Mouse (Mus musculus) midbrain, embryonic 11.5 days (tissue): ENCODE measurements around the gene Bfsp2. TPM values are rescaled to one million over a fixed set of nuclear protein-coding genes. Genes with fewer than 3 reads are reported as not detected.
A peak's percentile ranks its signal among the peaks of the same experiment; 100 is the strongest.

Experiments used
- ATAC-seq: fragments of 200-750 bp; cut with Nextera tagmentation; 2 replicates; pipeline ENCODE4 v1.8.0; 2017; ENCODE audit warnings: moderate TSS enrichment, moderate library complexity; ENCODE audit not compliant: low FRiP score
- DNase-seq: peaks from one replicate; pipeline ENCODE4 v3.0.0; 2015; ENCODE audit warnings: low spot score; ENCODE audit errors: missing footprints
- H3K27ac ChIP-seq: fragments of 300-500 bp; sonication (generic); 2 replicates; pipeline ENCODE4 v1.5.1; 2014; ENCODE audit warnings: low read depth, low read length
- H3K27me3 ChIP-seq: fragments of 300-500 bp; sonication (generic); 2 replicates; pipeline ENCODE4 v1.6.1; 2014; ENCODE audit warnings: mild to moderate bottlenecking, low read length, moderate library complexity, mixed read lengths; ENCODE audit not compliant: control insufficient read depth, insufficient read depth
- H3K36me3 ChIP-seq: fragments of 300-500 bp; sonication (generic); 2 replicates; pipeline ENCODE4 v1.6.1; 2014; ENCODE audit warnings: mild to moderate bottlenecking, low read length, moderate library complexity, mixed read lengths; ENCODE audit not compliant: control insufficient read depth, insufficient read depth
- H3K4me1 ChIP-seq: fragments of 300-500 bp; sonication (generic); 2 replicates; pipeline ENCODE4 v1.6.1; 2014; ENCODE audit warnings: low read length; ENCODE audit not compliant: control insufficient read depth, insufficient read depth
- H3K4me2 ChIP-seq: fragments of 300-500 bp; sonication (generic); 2 replicates; pipeline ENCODE4 v1.6.1; 2014; ENCODE audit warnings: mild to moderate bottlenecking, moderate library complexity
- H3K4me3 ChIP-seq: fragments of 300-500 bp; sonication (generic); 2 replicates; pipeline ENCODE4 v1.5.1; 2014; ENCODE audit warnings: low read depth, low read length
- H3K9ac ChIP-seq: fragments of 300-500 bp; sonication (generic); 2 replicates; pipeline ENCODE4 v1.6.1; 2014; ENCODE audit warnings: low read length
- H3K9me3 ChIP-seq: fragments of 300-500 bp; sonication (generic); 2 replicates; pipeline ENCODE4 v1.6.1; 2016; ENCODE audit warnings: low read length; ENCODE audit not compliant: control insufficient read depth
- WGBS: fragments of 180-500 bp; shearing (Covaris S2); extraction: QIAGEN DNeasy Blood & Tissue Kit; methylation state at CpG from one replicate; pipeline ENCODE4 v1.1.7; 2014; 5-methylcytosine and 5-hydroxymethylcytosine counted together
- polyA plus RNA-seq: library from polyadenylated mRNA; unstranded; fragments of >200 nt; fragmentation: Nextera tagmentation; extraction: Ambion mirVana; gene quantifications from 2 replicates; pipeline ENCODE4 v1.2.1, GENCODE M21; 2014

Bfsp2 gene
- polyA plus RNA-seq, 1 experiment from 2014 or later, result 2.6 TPM

- H3K4me2 ChIP-seq, result no peak overlapping the region
- no peaks in the 10 kb centered on the region for H3K9me3 ChIP-seq
- H3K27me3 ChIP-seq, result no peaks in the 10 kb centered on the region
- 86% methylated on average over 8 of the region's 8 CpGs for whole genome bisulfite sequencing
- ATAC-seq (no peak), DNase-seq (no peak)
- no peak overlapping the region for H3K9ac ChIP-seq
- H3K4me1 ChIP-seq, result no peaks in the 10 kb centered on the region
- H3K4me3 ChIP-seq, result no peak overlapping the region
- H3K27ac ChIP-seq, result no peak overlapping the region
- H3K36me3 ChIP-seq, result no peaks in the 10 kb centered on the region
Observed at GRCm38 (mm10) chr9:103491985-103492384, 11.8 kb upstream of the Bfsp2 start.

GRCm38 (mm10) chr9:103490439-103490838 lies 10.2 kb upstream of the Bfsp2 start:
- H3K36me3 ChIP-seq, result no peaks in the 10 kb centered on the region
- no peak overlapping the region for H3K4me3 ChIP-seq
- H3K9me3 ChIP-seq, result no peaks in the 10 kb centered on the region
- DNase-seq (peak; percentile 99), ATAC-seq (peak; percentile 73)
- WGBS, result 20% methylated on average over 2 of the region's 2 CpGs
- H3K27ac ChIP-seq, result no peak overlapping the region
- no peaks in the 10 kb centered on the region for H3K27me3 ChIP-seq
- H3K9ac ChIP-seq, result no peak overlapping the region
- H3K4me1 ChIP-seq, result no peaks in the 10 kb centered on the region
- H3K4me2 ChIP-seq, result no peak overlapping the region

GRCm38 (mm10) chr9:103489883-103490282 lies 9.7 kb upstream of the Bfsp2 start:
- H3K9ac ChIP-seq, result no peak overlapping the region
- 79% methylated on average over 4 of the region's 4 CpGs for WGBS
- H3K4me3 ChIP-seq, result no peak overlapping the region
- H3K27ac ChIP-seq, result no peak overlapping the region
- no peaks in the 10 kb centered on the region for H3K36me3 ChIP-seq
- H3K9me3 ChIP-seq, result no peaks in the 10 kb centered on the region
- no peaks in the 10 kb centered on the region for H3K27me3 ChIP-seq
- no peak for ATAC-seq
- H3K4me2 ChIP-seq, result no peak overlapping the region
- no peak for DNase-seq
- no peaks in the 10 kb centered on the region for H3K4me1 ChIP-seq

GRCm38 (mm10) chr9:103489096-103489495 lies 8.9 kb upstream of the Bfsp2 start:
- H3K9ac ChIP-seq, result no peak overlapping the region
- DNase-seq (no peak), ATAC-seq (no peak)

GRCm38 (mm10) chr9:103486262-103486661 lies 6.0 kb upstream of the Bfsp2 start:
- Histone ChIP-seq H3K9me3 (no peaks in the 10 kb centered on the region), H3K27ac (no peak overlapping the region), H3K27me3 (no peaks in the 10 kb centered on the region), H3K4me2 (no peak overlapping the region), H3K9ac (no peak overlapping the region), H3K4me1 (no peaks in the 10 kb centered on the region), H3K4me3 (no peak overlapping the region), H3K36me3 (no peaks in the 10 kb centered on the region)
- DNase-seq (no peak), ATAC-seq (no peak)
- WGBS, result 91% methylated on average over 6 of the region's 6 CpGs

More at GRCm38 (mm10) chr9:103489096-103489495, 8.9 kb upstream of the Bfsp2 start:
- no peaks in the 10 kb centered on the region for H3K4me1 ChIP-seq
- H3K36me3 ChIP-seq, result no peaks in the 10 kb centered on the region
- no peaks in the 10 kb centered on the region for H3K9me3 ChIP-seq
- H3K27ac ChIP-seq, result no peak overlapping the region
- no peak overlapping the region for H3K4me2 ChIP-seq
- no peak overlapping the region for H3K4me3 ChIP-seq
- 51% methylated on average over 7 of the region's 7 CpGs for WGBS
- H3K27me3 ChIP-seq, result no peaks in the 10 kb centered on the region

GRCm38 (mm10) chr9:103485606-103486005 lies 5.4 kb upstream of the Bfsp2 start:
- DNase-seq, result no peak
- Histone ChIP-seq H3K9me3 (no peaks in the 10 kb centered on the region), H3K36me3 (no peaks in the 10 kb centered on the region), H3K27me3 (no peaks in the 10 kb centered on the region), H3K4me1 (peaks cover 4% of the 10 kb centered on the region; the same call in 1 of the 2 replicates), H3K27ac (no peak overlapping the region), H3K4me3 (no peak overlapping the region), H3K4me2 (no peak overlapping the region), H3K9ac (no peak overlapping the region)
- 56% methylated on average over 8 of the region's 8 CpGs for WGBS
- no peak for ATAC-seq

- DNase-seq (no peak), ATAC-seq (peak; percentile 42; the same call in 1 of the 2 replicates)
- Histone ChIP-seq H3K27ac (peak overlapping the region; percentile 8; the same call in 1 of the 2 replicates), H3K4me2 (no peak overlapping the region), H3K9ac (no peak overlapping the region), H3K4me1 (peaks cover 4% of the 10 kb centered on the region; the same call in 1 of the 2 replicates), H3K27me3 (no peaks in the 10 kb centered on the region), H3K36me3 (no peaks in the 10 kb centered on the region), H3K4me3 (no peak overlapping the region), H3K9me3 (no peaks in the 10 kb centered on the region)
- 60% methylated on average over 8 of the region's 8 CpGs for WGBS
Observed at GRCm38 (mm10) chr9:103480603-103481220, 492 bp upstream of the Bfsp2 start.

- no peak for DNase-seq
- H3K9me3 ChIP-seq, result no peaks in the 10 kb centered on the region
- H3K27ac ChIP-seq, result no peak overlapping the region
- H3K9ac ChIP-seq, result no peak overlapping the region
- H3K4me2 ChIP-seq, result no peak overlapping the region
- peaks cover 12% of the 10 kb centered on the region; the same call in 1 of the 2 replicates for H3K4me1 ChIP-seq
- no peaks in the 10 kb centered on the region for H3K36me3 ChIP-seq
- no peaks in the 10 kb centered on the region for H3K27me3 ChIP-seq
- no peak overlapping the region for H3K4me3 ChIP-seq
- WGBS, result 83% methylated on average over 6 of the region's 6 CpGs
- no peak for ATAC-seq
Observed at GRCm38 (mm10) chr9:103475414-103475813, 4.8 kb downstream of the Bfsp2 start.

- Histone ChIP-seq H3K4me3 (no peak overlapping the region), H3K4me2 (0 out of 2 replicates have a peak overlapping the region, but pooled peaks have one; percentile 7), H3K27ac (peak overlapping the region; percentile 54; the same call in 1 of the 2 replicates), H3K9me3 (no peaks in the 10 kb centered on the region), H3K36me3 (no peaks in the 10 kb centered on the region), H3K9ac (peak overlapping the region; percentile 20; the same call in 1 of the 2 replicates), H3K4me1 (peaks cover 12% of the 10 kb centered on the region), H3K27me3 (no peaks in the 10 kb centered on the region)
- 30% methylated on average over 13 of the region's 13 CpGs for WGBS
- peak; percentile 77 for ATAC-seq
- peak; percentile 87 for DNase-seq
Observed at GRCm38 (mm10) chr9:103473915-103474688, 6.1 kb downstream of the Bfsp2 start.
